Comparison of ENCODE assay signal across 18 mouse cellular contexts in the genomic region with DNA sequence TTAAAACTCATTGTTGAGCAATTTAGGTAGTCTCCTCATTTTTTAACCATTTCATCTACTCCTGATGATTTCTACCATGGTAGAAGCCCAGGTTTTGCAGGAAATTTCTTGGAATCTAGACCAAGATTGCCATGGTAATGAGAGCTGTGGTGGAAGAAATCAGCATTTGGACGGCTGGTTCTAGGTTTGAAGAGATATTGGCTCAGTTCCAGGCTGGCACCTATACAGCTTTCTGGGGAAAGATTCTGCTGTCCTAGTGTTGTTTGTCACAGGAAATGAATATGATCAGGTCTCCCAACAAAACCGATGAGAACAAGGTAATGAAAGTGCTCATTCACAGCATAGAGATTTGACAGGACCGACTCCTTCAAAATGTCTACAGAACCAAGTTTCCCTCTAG.
"Had no signal": no experiment of that assay in that cellular context is flagged by ENCODE, and none has a peak within 500 bp of the region (broad histone marks: within the 10 kb centered on the region; RNA-seq: fewer than 3 reads in every experiment).

No protein-coding gene starts in this region.

- H3K27ac ChIP-seq: midbrain, embryonic 10.5 days; midbrain, embryonic 12.5 days; neural tube, embryonic 13.5 days; neural tube, embryonic 15.5 days had no signal

- H3K4me1 ChIP-seq: midbrain, embryonic 10.5 days; midbrain, embryonic 12.5 days; neural tube, embryonic 13.5 days; neural tube, embryonic 15.5 days had no signal

- H3K27me3 ChIP-seq: midbrain, embryonic 12.5 days; neural tube, embryonic 13.5 days; neural tube, embryonic 15.5 days had no signal

- DNase-seq: lung, adult 18-20 months; lung, embryonic 14.5 days; lung, postnatal 10 days; lung, postnatal 4 days; midbrain, embryonic 14.5 days; retina, postnatal 1 day; right cerebral cortex, adult 18-20 months; right cerebral cortex, postnatal 25 days; right cerebral cortex, postnatal 4 days; spleen, adult 18-20 months; thymus, adult 18-20 months; thymus, postnatal 14 days; thymus, postnatal 36 days had no signal

- H3K4me3 ChIP-seq: midbrain, embryonic 10.5 days; midbrain, embryonic 12.5 days; myocyte; neural tube, embryonic 13.5 days; neural tube, embryonic 15.5 days had no signal
